Mouse (Mus musculus) spleen, adult 12 weeks (tissue): ENCODE results near the gene Dpp8.
A peak's percentile ranks its signal among the peaks of the same experiment; 100 is the strongest.

ENCODE experiments used
- DNase-seq: peaks from one replicate; pipeline ENCODE4 v3.0.0; 2022; ENCODE audit warnings: low spot score

The Dpp8 gene

GRCm38 (mm10) chr9:65086801-65087200 lies 54.6 kb downstream of the Dpp8 start:
- no peak for DNase-seq

GRCm38 (mm10) chr9:65087490-65087889 lies 55.3 kb downstream of the Dpp8 start:
- no peak for DNase-seq

GRCm38 (mm10) chr9:65094237-65094636 lies 62.0 kb downstream of the Dpp8 start:
- DNase-seq: no peak

- no peak for DNase-seq
Observed at GRCm38 (mm10) chr9:65100991-65101685, 68.9 kb downstream of the Dpp8 start, which contains the start of gene Igdcc4. TSS of gene Igdcc4 (plus strand) at chr9:65101486.

DNA sequence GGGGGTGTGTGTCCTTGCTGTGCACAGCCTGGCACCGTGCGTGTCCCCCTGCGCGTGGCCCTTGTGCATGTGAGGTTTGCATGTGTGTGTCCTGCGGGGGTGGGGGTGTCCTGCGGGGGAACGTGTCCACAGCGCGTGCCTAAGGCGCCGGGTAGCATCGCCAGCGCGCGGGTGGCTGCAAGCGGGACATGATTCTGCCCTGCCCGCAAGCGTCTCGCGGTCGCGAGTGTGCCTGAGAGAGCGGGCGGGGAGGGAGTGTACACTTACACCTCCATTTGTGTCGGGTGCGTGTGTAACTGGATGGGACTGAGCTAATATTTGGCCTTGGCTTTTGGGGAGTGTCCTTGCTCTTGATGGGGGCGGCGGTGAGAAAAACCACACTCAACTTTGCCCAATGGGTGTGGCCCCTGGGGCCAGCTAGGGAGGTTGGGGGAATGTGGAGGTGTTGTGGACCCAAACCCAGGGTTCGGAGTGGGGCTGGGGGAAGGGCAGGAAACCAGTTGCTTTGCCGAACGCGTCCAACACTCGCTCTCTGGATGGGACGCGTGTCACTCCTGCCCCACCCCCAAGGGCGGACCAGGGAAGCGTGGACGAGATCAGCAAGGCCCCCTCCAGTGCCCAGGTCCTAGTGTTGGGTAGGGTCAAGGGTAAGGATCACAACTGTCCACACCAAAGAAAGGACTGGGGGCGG lies 69.6 kb downstream of the Dpp8 start:
- DNase-seq: no peak

- DNase-seq: no peak
Observed at GRCm38 (mm10) chr9:65102377-65103172, 70.4 kb downstream of the Dpp8 start.

DNA sequence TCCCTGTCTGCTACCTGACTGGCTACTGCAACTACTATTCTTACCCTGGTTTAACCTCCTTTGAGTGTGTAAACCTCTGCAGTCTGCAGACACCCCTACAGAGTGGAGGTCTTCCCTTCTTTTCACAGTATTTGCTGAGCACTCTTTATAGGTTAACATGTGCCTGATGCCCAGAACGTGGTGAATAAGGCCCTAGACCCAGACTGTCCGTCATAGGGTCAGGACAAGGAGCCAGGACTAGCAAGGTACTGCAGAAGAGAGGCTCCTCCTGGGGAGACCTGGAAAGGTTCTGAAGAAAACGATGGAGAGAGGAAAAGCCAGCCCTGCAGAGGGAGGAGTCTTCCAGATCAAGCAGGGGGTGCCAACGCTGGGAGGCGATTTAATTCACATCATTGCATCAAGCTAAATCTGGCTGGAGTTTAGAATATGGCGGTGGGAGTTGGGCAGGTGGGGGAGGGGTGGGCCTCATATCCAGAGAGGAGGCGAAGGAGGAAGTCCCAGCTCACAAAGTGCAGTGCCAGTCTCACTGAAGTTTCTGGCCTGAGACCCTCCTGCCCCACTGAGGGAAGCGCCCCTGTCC lies 71.0 kb downstream of the Dpp8 start:
- DNase-seq: no peak

GRCm38 (mm10) chr9:65106821-65107220 lies 74.6 kb downstream of the Dpp8 start:
- no peak for DNase-seq

- DNase-seq: no peak
Observed at GRCm38 (mm10) chr9:65107893-65108292, 75.7 kb downstream of the Dpp8 start.

DNA sequence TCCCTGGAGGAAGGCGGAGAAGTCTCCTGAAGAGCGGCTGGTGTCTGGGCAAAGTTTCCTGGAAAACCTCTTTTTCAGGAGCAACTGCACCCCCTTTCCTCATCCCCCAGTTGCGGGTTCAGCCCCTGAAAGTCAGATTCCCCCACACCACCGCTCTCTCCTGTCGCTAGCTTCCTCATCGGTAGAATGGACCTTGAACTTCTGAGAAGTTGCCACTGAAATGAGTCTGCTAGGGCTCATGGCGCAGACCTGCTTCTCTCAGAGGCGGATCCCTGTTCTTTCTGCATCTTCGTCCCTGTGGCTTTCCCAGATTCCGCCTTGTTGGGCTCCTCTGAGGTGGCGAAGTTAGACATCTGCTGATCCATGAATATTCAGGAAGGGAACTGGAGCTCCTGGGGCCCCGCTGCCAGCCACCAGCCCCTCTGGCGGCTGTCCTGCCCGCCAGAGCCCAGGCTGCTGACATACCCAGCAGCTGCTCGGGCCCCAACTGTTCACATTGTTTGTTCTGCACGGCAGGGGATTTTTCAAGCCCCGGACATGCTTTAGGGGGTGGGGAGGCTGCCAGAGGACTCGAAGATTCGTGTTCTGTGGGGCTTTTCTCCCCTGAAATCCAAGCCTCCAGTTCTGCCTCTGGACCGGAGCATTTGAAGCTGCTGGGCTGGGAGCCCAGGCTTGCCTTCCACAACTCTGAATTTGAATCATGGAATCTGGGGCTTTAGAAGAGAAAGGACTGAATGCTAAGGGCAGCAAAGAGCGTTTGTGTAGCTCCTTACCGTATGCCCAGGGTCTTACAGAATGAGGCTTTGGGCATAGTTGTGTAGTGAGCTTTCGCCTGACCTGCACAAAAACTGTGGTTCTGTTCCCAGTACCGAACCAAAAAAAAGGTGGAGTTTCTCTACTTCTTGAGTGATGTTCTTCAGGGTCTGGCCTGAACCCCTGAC lies 77.2 kb downstream of the Dpp8 start:
- DNase-seq: no peak

DNA sequence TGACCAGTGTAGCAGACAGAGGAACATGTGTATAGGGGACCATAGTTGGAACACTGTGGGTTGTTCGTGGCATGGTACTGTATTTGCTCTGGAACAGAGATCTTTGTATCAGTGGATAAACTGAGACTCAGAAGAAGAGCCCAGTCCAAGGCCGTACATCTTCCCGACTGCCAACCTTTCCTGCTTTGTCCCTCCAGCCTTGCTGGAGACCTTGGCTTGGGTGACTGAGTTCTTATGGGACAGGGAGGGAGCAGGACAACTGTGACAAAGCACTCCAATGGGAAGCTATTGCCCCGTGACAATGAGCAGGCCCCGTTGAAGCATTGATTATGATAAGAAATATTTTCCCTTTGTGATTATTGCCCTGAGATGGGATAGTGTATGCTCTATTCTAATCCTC lies 79.5 kb downstream of the Dpp8 start:
- DNase-seq: no peak

DNA sequence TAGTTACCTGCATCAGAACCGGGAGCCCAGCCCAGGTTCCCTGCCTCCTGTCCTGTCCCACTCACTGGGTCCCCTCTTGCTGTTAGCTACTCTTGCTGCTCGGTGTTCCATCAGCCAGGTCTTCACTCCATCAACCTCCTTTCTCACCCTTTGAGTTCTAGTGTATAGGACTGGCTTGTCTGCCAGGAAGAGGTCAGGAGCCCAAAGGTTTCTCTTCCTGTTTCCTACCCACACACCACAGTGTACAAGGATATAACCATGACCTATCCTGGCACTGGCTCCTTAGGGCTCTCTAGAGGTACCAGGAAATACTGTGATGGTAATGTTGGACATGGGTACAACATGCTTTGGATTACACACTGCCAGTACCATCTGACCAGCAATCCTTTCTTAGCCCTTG lies 81.5 kb downstream of the Dpp8 start:
- no peak for DNase-seq

GRCm38 (mm10) chr9:65115891-65116290 lies 83.7 kb downstream of the Dpp8 start:
- no peak for DNase-seq

- DNase-seq: no peak
Observed at GRCm38 (mm10) chr9:65117516-65117915, 85.3 kb downstream of the Dpp8 start.

- DNase-seq: peak; percentile 21
Observed at GRCm38 (mm10) chr9:65120935-65121334, 88.7 kb downstream of the Dpp8 start.

DNA sequence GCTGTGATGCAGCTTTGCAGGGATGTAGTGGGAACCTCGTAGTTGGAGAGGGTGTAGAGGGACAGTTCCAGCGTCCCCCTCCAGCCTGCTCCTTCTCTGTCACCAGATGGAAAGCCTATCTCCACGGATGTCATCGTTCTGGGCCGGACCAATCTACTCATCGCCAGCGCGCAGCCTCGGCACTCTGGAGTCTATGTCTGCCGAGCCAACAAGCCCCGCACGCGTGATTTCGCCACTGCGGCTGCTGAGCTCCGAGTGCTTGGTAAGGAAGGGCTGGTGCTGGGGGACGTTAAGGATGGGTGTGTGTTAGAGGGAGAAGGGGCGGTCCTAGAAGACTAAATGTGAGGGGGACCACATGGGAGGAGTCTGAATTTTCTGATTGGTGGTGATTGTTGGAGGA lies 90.3 kb downstream of the Dpp8 start:
- DNase-seq: no peak

DNA sequence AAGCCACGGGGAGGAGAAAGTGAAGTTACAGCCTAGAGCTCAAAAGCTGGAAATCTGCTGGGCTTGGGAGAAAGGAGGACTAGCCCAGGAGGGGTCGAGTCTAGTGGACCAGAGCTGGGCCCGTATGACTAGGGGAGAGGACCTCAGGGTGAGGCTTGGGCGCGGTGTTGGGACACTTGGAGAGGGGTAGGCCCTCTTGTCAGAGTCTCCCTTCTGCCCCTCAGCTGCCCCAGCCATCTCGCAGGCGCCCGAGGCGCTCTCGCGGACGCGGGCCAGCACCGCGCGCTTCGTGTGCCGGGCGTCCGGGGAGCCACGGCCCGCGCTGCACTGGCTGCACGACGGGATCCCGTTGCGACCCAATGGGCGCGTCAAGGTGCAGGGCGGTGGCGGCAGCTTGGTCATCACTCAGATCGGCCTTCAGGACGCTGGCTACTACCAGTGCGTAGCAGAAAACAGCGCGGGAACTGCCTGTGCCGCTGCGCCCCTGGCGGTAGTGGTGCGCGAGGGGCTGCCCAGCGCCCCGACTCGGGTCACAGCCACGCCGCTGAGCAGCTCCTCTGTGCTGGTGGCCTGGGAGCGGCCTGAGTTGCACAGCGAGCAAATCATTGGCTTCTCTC lies 91.4 kb downstream of the Dpp8 start:
- DNase-seq: no peak

DNA sequence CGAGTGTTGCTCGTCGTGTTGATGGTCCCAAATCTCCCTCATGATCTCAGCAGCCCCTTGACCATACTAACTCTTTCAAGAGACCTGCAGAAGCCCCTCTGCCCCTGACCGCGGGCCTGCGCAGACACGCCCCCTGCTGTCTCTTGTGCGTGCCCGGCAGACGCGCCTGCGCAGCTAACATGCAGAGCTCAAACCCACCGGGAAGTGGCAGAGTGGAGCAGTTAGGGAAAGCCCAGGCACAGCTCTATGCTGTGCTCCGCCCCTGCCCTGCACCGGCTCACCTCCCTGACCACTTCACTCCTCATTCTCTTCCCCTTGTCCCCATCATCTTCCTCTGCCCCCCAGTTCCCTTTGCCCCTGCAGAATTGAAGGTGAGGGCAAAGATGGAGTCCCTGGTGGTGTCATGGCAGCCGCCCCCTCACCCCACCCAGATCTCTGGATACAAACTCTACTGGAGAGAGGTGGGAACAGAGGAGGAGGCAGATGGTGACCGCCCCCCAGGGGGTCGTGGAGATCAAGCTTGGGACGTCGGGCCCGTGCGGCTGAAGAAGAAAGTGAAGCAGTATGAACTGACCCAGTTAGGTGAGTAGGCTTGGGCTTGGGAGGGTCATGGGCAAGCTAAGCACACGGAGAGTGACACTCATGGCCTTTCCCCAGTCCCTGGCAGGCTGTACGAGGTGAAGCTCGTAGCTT lies 96.1 kb downstream of the Dpp8 start:
- DNase-seq: no peak

GRCm38 (mm10) chr9:65131717-65132116 lies 99.5 kb downstream of the Dpp8 start:
- no peak for DNase-seq
